Mouse (Mus musculus): Measurements from ENCODE around the gene Abcg4.

GRCm38 (mm10) chr9:44318826-44319095 lies 30.3 kb upstream of the Abcg4 start:
- TF ChIP-seq EP300 (IDR thresholded peaks at IDR 0.05; ENCODE audit: low read depth in 1 of 2, low read length in 2 of 2) (no peak), NRF1 (IDR thresholded peaks at IDR 0.05; ENCODE audit: insufficient read depth, low read depth, low read length, poor library complexity, severe bottlenecking) (no peak), ZC3H11A (IDR thresholded peaks at IDR 0.05; ENCODE audit: low read depth, low read length) (no peak), POLR2A (IDR thresholded peaks at IDR 0.05; ENCODE audit: control insufficient read depth in 1 of 2, insufficient read depth in 1 of 2, low read depth in 1 of 2, low read length in 2 of 2, poor library complexity in 1 of 2) (no peak), TBP (IDR thresholded peaks at IDR 0.05; ENCODE audit: low read depth, low read length) (no peak), CTCF (IDR thresholded peaks at IDR 0.05 in 2 of 3, conservative IDR thresholded peaks at IDR 0.05 in 1 of 3; ENCODE audit: control insufficient read depth in 1 of 3, insufficient read depth in 1 of 3, low read depth in 2 of 3, low read length in 3 of 3, poor library complexity in 1 of 3, severe bottlenecking in 1 of 3) (no peak), ELF1 (IDR thresholded peaks at IDR 0.05; ENCODE audit: low read depth, low read length) (no peak), SIN3A (IDR thresholded peaks at IDR 0.05; ENCODE audit: low read length) (no peak), USF1 (IDR thresholded peaks at IDR 0.05; ENCODE audit: low read depth, low read length) (no peak), UBTF (IDR thresholded peaks at IDR 0.05; ENCODE audit: borderline replicate concordance, insufficient read depth, low read depth, low read length) (no peak), CHD1 (IDR thresholded peaks at IDR 0.05; ENCODE audit: low read depth, low read length) (no peak)

Measured in MEL (cell line).